ENCODE assay signal across 15 mouse cellular contexts in genomic region chr17:75254909-75255308, GRCm38 (mm10).
"Had no signal": no experiment of that assay in that cellular context is flagged by ENCODE, and none has a peak within 500 bp of the region (broad histone marks: within the 10 kb centered on the region; RNA-seq: fewer than 3 reads in every experiment).

No protein-coding gene starts in this region.

- H3K4me2 ChIP-seq: liver, embryonic 13.5 days; midbrain, embryonic 12.5 days; midbrain, embryonic 15.5 days had no signal

- H3K36me3 ChIP-seq: liver, embryonic 13.5 days; midbrain, embryonic 12.5 days; midbrain, embryonic 15.5 days had no signal

- ATAC-seq: midbrain, embryonic 15.5 days had no signal

- H3K9ac ChIP-seq: liver, embryonic 13.5 days; midbrain, embryonic 12.5 days; midbrain, embryonic 15.5 days had no signal

- H3K27ac ChIP-seq: kidney, postnatal 0 days; layer of hippocampus, adult 2 months; left cerebral cortex, adult 2 months; liver, embryonic 13.5 days; midbrain, embryonic 12.5 days; midbrain, embryonic 15.5 days had no signal

- H3K9me3 ChIP-seq: liver, embryonic 13.5 days; midbrain, embryonic 12.5 days; midbrain, embryonic 15.5 days had no signal

- H3K27me3 ChIP-seq: liver, embryonic 13.5 days; midbrain, embryonic 12.5 days; midbrain, embryonic 15.5 days had no signal

- DNase-seq: kidney, adult 2 months; kidney, postnatal 25 days; layer of hippocampus, adult 9-11 months; liver, embryonic 13.5 days; lung, adult 2 months; lung, postnatal 14 days; lung, postnatal 4 days; thymus, adult 18-20 months; thymus, postnatal 4 days had no signal

- H3K4me1 ChIP-seq: liver, embryonic 13.5 days; midbrain, embryonic 12.5 days; midbrain, embryonic 15.5 days had no signal

- H3K4me3 ChIP-seq: layer of hippocampus, adult 2 months; left cerebral cortex, adult 2 months; liver, embryonic 13.5 days; midbrain, embryonic 12.5 days; midbrain, embryonic 15.5 days; myocyte had no signal
